Mouse (Mus musculus) thymus, postnatal 36 days (tissue): ENCODE data around the gene Snx29.
"Not testable (repeated sequence)": the region's sequence is repeated elsewhere in the genome, so short reads cannot be mapped to it uniquely, and the experiment has no call there.

Experiments
- DNase-seq, 2 experiments: peaks; one replicate each; pipeline ENCODE4 v3.0.0; 2022; ENCODE audit warnings: mixed read lengths in 2 of 2

The Snx29 gene

DNA sequence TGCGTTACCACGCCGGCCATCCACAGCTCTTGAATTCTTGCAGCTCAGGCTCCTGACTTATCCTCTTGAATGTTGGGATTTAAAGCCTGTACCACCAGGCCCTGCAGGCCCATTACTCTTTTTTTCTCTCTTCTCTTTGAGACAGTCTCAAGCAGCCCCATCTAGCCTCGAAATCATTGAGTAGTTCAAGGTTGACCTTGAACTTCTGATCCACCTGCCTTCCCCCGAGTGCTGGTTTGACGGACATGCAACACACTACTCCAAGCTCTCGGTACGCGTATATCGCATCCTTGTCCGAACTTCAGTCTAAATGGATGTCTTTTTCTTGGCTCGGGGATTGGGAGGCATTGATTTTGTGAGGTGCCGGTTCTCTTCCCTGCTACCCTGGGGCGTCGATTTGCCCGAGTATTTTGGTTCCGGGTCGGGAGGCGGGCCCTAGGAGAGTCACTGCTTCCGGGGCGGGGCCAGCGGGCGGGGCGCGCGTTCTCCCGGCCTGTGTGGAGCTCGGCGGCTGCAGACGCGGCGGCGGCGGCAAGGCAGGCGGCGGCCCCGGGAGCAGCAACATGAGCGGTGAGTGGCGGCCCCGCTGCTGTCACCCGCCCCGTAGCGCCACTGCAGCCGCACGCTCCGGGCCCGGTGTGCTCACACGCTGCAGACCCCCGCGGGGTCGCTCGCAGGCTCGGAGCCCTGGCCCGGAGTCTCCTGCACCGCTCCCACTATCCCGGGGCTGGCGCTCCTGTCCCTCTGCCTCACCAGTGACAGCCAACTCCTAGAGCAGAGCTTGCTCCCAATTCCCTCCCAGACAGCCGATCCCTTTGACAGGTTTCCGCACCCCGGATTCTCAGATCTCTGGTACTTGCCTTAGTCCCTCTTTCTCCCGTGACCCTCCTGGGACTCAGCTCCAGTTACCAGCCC, at the start of gene Snx29:
TSS of gene Snx29 (plus strand) at position 500 of the 915 bp plus-strand sequence.
- DNase-seq: peak; percentile 96 to 98

DNA sequence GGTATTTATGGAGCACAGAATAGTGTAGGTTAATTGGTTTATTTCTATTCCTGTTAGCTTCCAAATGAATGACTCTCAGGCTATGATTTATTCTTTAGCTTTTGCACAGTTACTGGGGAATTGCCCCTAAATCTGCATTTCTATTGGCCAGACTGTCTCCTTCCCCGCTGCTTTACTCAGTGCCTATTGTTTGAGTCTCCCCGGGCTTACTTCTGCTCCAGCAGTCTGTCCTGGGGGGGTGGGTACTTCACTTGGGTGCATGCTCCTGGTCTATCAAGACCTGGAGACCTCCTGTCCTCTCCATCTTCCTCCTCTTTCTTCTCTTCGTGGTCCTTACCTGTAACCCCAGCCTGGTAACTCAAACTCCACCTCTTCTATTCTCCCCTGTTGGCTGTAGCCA, 45.8 kb upstream of the Snx29 start:
- no peak for DNase-seq

DNA sequence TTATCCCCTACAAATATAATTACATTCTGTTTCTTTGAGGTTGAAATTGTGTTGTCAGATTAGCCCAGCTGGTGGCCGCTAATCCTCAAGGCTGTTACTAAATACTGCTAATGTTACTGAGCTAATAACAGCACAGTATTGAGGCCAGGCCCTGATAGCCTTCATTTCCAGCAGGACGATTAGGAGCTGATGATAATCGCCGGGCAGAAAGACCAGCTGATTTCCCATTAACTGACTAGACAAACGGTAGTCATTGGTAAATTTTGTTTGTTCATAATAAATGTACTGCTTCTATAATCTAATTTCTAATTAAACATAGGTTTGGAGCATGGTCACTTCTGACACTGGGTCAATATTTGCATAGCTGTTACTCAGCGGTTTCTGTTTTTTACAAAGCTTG, 43.9 kb upstream of the Snx29 start:
- no peak for DNase-seq

- no peak for DNase-seq
These were observed 40.0 kb upstream of the Snx29 start for GRCm38 (mm10) chr16:11282655-11283232.

- DNase-seq: no peak
These were observed 37.8 kb upstream of the Snx29 start for GRCm38 (mm10) chr16:11284881-11285280.

GRCm38 (mm10) chr16:11285949-11286348, 36.8 kb upstream of the Snx29 start:
- no peak for DNase-seq

DNA sequence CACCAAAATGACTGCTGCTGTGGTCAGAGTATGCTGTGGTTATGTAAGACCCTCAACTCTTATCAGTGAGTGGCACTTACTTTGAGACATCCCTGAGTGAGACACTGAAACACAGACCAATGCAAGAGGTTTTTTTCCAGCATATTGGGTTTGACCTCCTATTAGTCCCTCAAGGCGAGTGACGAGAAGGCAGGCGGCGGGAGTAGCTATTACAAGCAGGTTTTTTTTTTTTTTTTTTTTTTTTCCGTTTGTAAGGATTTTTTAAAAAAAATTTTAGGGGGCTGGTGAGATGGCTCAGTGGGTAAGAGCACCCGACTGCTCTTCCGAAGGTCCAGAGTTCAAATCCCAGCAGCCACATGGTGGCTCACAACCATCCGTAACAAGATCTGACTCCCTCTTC, 33.8 kb upstream of the Snx29 start:
- not testable (repeated sequence) for DNase-seq

- not testable (repeated sequence) for DNase-seq
These were observed 27.1 kb upstream of the Snx29 start for GRCm38 (mm10) chr16:11295583-11295982.

DNA sequence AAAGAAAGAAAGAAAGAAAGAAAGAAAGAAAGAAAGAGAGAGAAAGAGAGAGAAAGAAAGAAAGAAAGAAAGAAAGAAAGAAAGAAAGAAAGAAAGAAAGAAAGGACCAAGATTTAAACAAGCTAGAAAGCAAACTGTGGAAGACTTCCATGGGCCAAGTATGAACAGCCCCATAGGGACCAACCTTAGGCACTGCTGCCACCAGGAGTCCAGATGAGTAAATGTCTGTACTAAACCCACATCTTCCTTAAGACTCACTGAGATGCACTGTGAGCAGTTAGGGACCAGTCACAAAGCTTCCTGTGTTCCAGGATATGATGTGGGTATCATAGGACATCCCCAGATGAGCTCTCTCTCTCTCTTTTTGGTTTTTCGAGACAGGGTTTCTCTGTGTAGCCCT, 25.0 kb upstream of the Snx29 start:
- peak in 1 of 2 experiments; percentile 14 for DNase-seq

GRCm38 (mm10) chr16:11303741-11304140, 19.0 kb upstream of the Snx29 start:
- no peak for DNase-seq

GRCm38 (mm10) chr16:11305531-11305930, 17.2 kb upstream of the Snx29 start:
- DNase-seq: no peak

DNA sequence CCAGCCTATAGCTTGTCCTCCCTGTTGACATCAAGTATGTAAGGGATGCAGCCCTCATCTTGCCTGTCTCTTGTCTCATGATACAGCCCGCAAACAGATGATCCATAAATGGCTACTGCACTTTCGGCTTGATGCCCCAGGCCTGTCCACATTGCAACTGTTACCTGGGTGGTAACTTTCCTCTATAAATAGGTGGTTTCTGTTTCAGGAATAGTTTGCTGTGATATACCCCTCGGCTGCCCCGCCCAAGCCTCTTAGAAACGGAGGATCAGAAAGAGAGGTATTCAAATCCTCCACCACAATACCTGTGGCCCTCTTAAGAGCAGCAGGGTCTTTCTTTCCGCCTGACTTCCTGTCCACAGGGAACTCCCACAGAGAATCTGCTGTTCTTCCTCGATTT, 9.2 kb upstream of the Snx29 start, which contains the start of gene Tnfrsf17:
TSS of gene Tnfrsf17 (plus strand) at position 301 of the 400 bp plus-strand sequence.
- DNase-seq: no peak

DNA sequence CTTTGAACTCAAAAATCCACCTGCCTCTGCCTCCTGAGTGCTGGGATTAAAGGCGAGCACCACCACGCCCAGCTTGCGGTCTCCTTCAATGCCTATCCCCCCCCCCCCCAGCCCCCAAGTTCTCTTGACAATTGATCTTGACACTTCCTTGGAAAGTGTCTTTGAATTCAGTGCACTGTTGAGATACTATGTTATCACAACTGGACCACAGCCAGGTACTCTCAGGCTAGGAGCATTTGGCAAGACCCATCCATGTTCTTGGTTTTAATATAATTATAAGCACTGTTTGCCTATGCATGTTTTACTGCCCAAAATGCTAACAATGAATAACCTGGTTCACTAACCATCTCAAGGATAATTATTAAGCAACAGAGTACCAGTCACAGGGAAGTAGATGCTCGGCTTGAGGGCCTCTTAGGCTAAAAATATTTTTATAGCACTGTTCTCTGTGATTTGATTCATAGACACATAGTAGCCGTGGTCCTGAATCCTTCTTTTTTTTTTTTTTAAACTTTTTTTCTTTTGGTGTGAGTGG, 6.9 kb upstream of the Snx29 start:
- no peak for DNase-seq

DNA sequence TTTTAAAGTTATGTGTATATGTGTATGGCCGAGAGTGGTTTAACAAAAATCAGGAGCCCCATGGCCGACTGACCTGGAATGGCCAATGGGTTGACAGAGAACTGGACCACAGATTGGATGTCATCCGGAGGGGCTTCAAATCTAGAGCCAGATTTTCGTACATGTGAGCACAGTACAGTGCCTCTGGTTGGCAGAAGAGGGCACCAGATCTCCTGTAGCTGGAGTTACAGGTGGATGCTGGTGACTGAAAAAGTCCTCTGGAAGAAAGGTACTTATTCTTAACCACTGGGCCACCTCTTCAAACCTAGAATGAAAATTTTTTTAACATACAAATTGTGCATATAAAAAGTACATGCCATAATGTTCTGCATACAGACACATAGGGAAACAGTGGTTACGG, 6.0 kb upstream of the Snx29 start:
- no peak for DNase-seq

DNA sequence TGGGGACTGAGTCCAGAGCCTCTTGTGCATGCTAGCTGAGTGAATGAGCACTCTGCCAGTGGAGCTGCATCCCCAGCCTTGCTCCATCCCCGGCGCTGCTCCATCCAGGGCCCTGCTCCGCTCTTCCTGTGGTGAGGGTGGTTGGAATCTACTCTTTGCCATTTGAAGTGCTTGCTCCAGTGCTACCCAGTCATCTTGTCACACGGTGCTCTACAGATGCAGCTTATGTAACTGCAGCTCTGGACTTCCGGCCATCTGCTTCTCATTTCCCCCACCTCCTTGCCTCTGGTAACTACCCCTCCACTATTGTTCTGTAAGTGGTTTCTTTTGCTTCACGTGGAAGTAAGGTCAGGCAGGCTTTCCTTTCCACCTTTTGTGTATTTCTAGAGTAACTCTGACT, 5.4 kb upstream of the Snx29 start:
- peak; percentile 4 to 16 for DNase-seq

- peak; percentile 8 to 28 for DNase-seq
These were observed 780 bp downstream of the Snx29 start for GRCm38 (mm10) chr16:11323324-11324051.

GRCm38 (mm10) chr16:11330081-11330800, 7.5 kb downstream of the Snx29 start:
- DNase-seq: no peak

- no peak for DNase-seq
These were observed 8.3 kb downstream of the Snx29 start for GRCm38 (mm10) chr16:11331030-11331429.

DNA sequence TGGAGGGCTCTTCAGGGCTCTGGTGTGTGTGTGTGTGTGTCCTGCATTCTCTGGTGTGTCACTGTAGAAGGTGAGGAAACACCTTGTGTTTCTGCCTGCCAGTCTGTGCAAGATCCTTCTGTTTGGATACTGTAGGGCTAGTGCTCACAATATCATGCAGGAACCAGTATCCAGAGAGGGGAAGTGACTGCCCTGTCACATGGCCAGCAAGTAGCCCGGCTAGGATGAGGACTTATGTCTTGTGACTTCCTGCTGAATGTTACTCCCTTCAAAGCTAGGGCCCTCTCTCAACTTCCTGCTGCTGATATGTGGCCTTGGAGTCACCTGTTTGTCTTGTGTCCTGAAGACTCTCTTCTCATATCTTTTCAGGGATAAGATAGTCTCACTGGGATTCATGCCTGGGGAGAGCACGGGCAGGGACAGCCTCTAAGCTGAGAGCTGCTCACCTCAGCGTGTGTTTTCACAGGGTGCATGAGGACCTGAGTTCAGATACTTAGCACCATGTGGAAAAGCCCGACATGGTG, 20.6 kb downstream of the Snx29 start:
- no peak for DNase-seq

DNA sequence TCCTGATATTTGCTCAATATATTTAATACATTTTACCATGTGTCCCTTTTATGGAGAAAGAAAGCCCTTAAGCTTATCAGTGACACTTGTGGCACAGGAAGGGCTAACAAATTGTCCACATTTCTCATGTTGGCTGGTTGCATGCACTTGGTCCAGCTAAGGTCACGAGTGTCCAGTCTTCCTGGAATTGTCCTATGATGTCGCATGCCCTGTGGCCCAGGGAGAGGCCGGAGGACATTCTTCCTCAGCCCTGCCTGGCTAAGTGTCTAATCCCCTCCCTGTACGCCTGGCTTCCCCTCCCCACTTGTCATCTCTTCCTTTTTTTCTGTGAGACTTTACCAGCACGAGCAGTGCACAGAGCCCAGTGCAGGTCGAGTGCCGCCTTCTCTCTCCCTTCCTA, 29.2 kb downstream of the Snx29 start:
- no peak for DNase-seq

- DNase-seq: no peak
These were observed 36.5 kb downstream of the Snx29 start for GRCm38 (mm10) chr16:11359173-11359572.

DNA sequence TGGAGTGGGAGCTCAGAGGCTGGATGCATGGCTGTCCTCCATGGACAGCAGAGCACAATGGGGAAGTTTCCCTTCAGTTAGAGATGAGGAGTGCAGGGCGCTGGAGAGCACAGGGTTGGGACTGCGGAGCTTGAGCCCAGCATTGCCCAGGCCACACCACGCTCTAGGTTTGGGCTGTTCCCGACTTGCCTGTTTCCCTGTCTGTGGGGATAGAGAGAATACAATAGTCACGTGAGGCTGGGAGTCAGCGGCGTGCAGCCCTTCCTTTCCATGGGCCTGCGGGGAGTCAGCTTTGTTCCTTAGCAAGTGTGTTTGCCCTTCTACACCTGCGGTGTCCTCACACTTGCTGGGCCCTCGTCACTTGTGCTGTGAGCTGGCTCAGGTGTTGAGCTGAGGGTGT, 37.2 kb downstream of the Snx29 start:
- no peak for DNase-seq
